Mouse (Mus musculus): Measurements from ENCODE around the gene Rhobtb1. TPM values are rescaled to one million over a fixed set of nuclear protein-coding genes. Genes with fewer than 3 reads are reported as not detected.

Gene Rhobtb1
- polyA plus RNA-seq, 1 experiment: 9.9 TPM

DNA sequence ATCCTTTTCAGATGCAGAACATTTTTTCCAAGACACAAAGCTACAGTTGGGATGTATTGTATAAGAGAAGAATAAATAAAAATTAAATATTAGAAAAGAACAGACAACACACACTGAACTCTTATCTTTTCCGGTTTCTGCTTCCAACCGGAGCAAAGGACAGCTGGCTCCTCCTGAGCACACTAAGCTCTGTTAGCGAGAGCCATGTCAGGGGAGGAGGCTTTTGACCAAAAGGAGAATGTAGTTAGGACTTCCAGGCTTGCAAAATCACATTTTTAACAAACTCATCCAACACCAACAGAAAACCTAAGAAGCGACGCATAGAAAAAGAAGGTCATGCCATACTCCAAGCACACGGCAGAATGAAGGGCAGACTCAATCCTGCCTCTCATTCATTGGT is 54.8 kb downstream of the Rhobtb1 start:
- DNase-seq: no peak
- 71% methylated on average over 6 of the region's 6 CpGs for WGBS
- no peaks in the 10 kb centered on the region; the same call in 1 of the 2 replicates for H3K4me1 ChIP-seq (ENCODE audit: control insufficient read depth, insufficient read depth, low read length)
- no peak overlapping the region for H3K4me3 ChIP-seq (replicated peaks; ENCODE audit: extremely low read depth, low read depth, low read length)
- TF ChIP-seq CTCF (IDR thresholded peaks at IDR 0.05; ENCODE audit: insufficient read depth, low read length) (no peak), POLR2A (IDR thresholded peaks at IDR 0.05; ENCODE audit: borderline replicate concordance, extremely low read depth, low read depth, low read length) (no peak)

DNA sequence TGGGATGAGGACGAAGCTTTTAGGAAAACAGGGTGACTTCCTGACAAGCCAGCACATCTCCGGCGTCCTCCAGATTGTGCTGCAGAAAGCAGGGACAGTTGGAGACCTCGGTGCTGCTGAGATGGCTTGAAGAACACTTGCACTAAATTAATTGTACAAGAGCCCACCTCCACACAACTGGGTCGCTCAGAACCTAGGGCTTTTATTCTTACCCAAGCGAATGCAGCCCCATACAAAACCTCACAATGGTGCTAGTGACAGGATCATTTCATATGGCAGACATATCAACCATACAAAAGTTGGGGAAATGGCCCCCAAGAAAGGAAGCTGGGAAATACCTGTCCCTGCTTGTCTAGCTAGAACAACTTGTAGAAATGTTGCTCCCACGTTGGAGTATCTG is 56.2 kb downstream of the Rhobtb1 start:
- Histone ChIP-seq H3K4me1 (ENCODE audit: control insufficient read depth, insufficient read depth, low read length) (peaks cover 4% of the 10 kb centered on the region; the same call in 1 of the 2 replicates), H3K4me3 (replicated peaks; ENCODE audit: extremely low read depth, low read depth, low read length) (no peak overlapping the region)
- WGBS: 76% methylated on average over 7 of the region's 7 CpGs
- no peak for DNase-seq
- TF ChIP-seq POLR2A (IDR thresholded peaks at IDR 0.05; ENCODE audit: borderline replicate concordance, extremely low read depth, low read depth, low read length) (no peak), CTCF (IDR thresholded peaks at IDR 0.05; ENCODE audit: insufficient read depth, low read length) (no peak)

DNA sequence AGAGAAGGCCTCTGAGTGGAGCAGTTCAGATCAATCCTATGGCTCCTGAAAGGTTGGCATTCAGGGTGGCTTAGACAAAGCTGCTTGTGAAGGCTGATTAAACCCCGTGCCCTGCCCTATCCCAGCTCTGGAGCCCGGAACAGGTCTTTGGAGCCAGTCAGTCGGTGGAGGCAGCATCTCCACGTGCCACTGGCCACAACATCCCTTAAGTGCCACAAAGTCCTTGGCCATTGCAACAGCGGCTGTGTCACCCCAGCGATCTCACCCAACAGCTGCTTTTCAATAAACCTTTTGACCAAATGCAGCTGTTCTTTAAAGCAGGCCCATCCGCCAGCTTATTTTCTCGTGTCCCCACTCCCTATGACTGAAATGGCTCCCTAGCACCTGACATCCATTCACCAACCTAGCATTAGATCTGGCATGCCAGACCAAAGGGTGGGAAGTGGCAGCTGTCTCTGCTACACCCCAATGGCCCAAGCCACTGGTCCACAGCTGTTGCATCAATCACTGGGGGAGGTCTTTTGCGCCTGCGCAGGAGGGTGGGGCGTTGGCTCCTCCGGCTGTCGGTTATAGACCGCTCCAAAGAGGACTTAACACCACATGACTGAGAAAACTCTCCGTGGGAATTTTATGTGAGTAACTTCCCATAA is 56.9 kb downstream of the Rhobtb1 start:
- Histone ChIP-seq H3K4me1 (ENCODE audit: control insufficient read depth, insufficient read depth, low read length) (peaks cover 4% of the 10 kb centered on the region; the same call in 1 of the 2 replicates), H3K4me3 (replicated peaks; ENCODE audit: extremely low read depth, low read depth, low read length) (no peak overlapping the region)
- DNase-seq: no peak
- WGBS: 82% methylated on average over 15 of the region's 15 CpGs
- TF ChIP-seq CTCF (IDR thresholded peaks at IDR 0.05; ENCODE audit: insufficient read depth, low read length) (no peak), POLR2A (IDR thresholded peaks at IDR 0.05; ENCODE audit: borderline replicate concordance, extremely low read depth, low read depth, low read length) (no peak)

DNA sequence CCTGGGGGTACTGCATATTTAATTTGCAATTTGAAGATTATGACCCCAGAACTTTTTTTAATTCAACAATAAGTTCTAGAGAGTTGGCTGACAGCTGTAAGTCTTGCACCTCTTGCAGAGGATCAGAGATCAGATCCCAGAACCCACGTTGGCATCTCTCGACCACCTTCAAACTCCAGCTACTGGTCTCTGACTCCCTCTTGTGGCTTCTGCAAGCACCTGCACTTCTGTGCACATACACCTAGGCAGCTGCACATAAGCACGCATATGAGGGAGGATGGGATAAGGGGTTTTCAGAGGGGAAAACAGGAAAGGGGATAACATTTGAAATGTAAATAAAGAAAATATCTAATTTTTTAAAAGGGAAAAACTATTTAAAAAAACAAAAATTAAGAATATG is 57.5 kb downstream of the Rhobtb1 start:
- Histone ChIP-seq H3K4me3 (replicated peaks; ENCODE audit: extremely low read depth, low read depth, low read length) (no peak overlapping the region), H3K4me1 (ENCODE audit: control insufficient read depth, insufficient read depth, low read length) (peaks cover 6% of the 10 kb centered on the region)
- WGBS: 89% methylated on average over 3 of the region's 3 CpGs
- TF ChIP-seq POLR2A (IDR thresholded peaks at IDR 0.05; ENCODE audit: borderline replicate concordance, extremely low read depth, low read depth, low read length) (no peak), CTCF (IDR thresholded peaks at IDR 0.05; ENCODE audit: insufficient read depth, low read length) (no peak)
- no peak for DNase-seq

DNA sequence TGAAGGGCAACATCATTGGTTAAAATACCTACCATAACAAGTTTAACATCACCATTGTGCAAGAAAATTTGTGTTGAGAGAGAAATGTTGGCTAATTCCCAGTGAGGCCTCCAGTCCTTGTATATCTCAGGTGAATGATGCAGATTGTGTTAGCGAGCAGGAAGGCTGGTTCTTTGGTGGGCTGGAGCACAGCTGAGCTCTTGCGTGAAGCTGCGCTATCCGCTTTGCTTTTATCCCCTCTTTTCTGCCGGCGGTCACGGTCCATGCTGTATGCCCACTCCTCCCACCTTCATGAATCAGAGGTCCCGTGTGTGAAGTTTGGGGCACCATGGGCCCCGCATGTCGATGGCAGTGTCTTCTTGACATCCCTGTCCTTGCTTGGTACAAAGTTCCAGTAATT is 58.8 kb downstream of the Rhobtb1 start:
- DNase-seq: no peak
- WGBS: 97% methylated on average over 10 of the region's 10 CpGs
- TF ChIP-seq CTCF (IDR thresholded peaks at IDR 0.05; ENCODE audit: insufficient read depth, low read length) (no peak), POLR2A (IDR thresholded peaks at IDR 0.05; ENCODE audit: borderline replicate concordance, extremely low read depth, low read depth, low read length) (no peak)
- Histone ChIP-seq H3K4me1 (ENCODE audit: control insufficient read depth, insufficient read depth, low read length) (peaks cover 10% of the 10 kb centered on the region), H3K4me3 (replicated peaks; ENCODE audit: extremely low read depth, low read depth, low read length) (no peak overlapping the region)

DNA sequence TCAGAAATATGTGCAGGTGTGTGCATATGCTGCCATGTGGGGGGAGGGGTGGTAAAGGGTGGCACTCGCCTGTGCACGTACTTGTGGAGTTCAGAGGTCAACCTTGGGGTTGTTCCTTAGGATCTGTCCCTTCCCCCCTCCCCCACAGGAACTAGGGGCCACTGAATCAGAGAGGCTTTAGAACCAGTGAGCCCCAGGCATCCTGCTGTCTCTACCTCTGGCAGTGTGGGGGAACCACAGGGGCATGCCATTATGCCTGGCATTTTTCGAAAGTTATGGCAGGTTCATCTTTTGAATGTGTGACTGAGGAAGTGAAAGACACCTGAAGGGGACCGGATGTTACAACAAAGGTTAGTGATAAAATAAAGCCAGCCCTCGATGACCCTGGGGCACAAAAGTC is 59.4 kb downstream of the Rhobtb1 start:
- peaks cover 10% of the 10 kb centered on the region for H3K4me1 ChIP-seq (ENCODE audit: control insufficient read depth, insufficient read depth, low read length)
- no peak for DNase-seq
- 78% methylated on average over 5 of the region's 5 CpGs for WGBS
- H3K4me3 ChIP-seq (replicated peaks; ENCODE audit: extremely low read depth, low read depth, low read length): no peak overlapping the region
- no peak for TF ChIP-seq CTCF (IDR thresholded peaks at IDR 0.05; ENCODE audit: insufficient read depth, low read length)
- no peak for TF ChIP-seq POLR2A (IDR thresholded peaks at IDR 0.05; ENCODE audit: borderline replicate concordance, extremely low read depth, low read depth, low read length)

DNA sequence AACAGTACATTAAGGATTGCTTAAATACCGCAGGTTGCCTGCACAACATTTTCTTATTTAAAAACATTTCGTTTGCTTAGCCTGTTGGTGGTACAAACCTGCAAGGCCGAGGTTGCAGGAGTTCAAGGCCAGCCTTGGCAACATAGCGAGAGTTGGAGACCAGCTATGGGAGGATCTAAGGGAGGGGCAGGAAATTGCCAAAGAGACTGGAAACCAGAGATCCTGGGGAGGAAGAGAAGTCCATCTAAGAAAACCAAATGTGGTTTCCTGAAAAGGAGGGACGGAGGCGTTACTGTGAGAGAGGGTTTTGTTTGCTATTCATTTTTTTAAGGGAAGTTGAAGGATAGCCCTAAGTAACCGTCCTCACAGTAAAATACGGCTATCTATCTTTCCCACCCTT is 60.3 kb downstream of the Rhobtb1 start:
- 38% methylated on average over 8 of the region's 8 CpGs for WGBS
- Histone ChIP-seq H3K4me3 (replicated peaks; ENCODE audit: extremely low read depth, low read depth, low read length) (peak overlapping the region; percentile 49), H3K4me1 (ENCODE audit: control insufficient read depth, insufficient read depth, low read length) (peaks cover 10% of the 10 kb centered on the region)
- TF ChIP-seq CTCF (IDR thresholded peaks at IDR 0.05; ENCODE audit: insufficient read depth, low read length) (no peak), POLR2A (IDR thresholded peaks at IDR 0.05; ENCODE audit: borderline replicate concordance, extremely low read depth, low read depth, low read length) (no peak)
- DNase-seq: no peak

DNA sequence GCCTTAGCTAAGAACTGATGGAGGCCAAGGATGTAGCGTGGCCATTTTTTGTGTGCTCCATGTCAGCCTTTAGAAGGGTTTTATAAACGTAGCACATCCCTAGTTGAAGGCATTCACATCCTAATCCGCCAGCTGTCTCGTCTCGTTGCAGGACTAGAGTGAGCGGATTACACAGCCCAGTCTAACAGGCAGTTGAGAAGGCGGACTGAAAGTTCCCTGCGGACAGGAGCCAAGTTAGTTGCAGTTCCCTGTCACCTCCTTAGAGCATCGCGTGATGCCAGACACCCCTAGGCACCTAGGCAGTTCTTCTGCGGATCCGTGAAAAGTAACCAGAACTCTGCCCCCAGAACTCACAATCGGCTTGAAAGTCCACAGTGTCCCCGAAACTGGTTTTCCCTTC is 60.7 kb downstream of the Rhobtb1 start:
- peaks cover 10% of the 10 kb centered on the region for H3K4me1 ChIP-seq (ENCODE audit: control insufficient read depth, insufficient read depth, low read length)
- H3K4me3 ChIP-seq (replicated peaks; ENCODE audit: extremely low read depth, low read depth, low read length): peak overlapping the region; percentile 49
- peak; percentile 34 for DNase-seq
- TF ChIP-seq CTCF (IDR thresholded peaks at IDR 0.05; ENCODE audit: insufficient read depth, low read length) (no peak), POLR2A (IDR thresholded peaks at IDR 0.05; ENCODE audit: borderline replicate concordance, extremely low read depth, low read depth, low read length) (no peak)
- WGBS: 6% methylated on average over 14 of the region's 14 CpGs

DNA sequence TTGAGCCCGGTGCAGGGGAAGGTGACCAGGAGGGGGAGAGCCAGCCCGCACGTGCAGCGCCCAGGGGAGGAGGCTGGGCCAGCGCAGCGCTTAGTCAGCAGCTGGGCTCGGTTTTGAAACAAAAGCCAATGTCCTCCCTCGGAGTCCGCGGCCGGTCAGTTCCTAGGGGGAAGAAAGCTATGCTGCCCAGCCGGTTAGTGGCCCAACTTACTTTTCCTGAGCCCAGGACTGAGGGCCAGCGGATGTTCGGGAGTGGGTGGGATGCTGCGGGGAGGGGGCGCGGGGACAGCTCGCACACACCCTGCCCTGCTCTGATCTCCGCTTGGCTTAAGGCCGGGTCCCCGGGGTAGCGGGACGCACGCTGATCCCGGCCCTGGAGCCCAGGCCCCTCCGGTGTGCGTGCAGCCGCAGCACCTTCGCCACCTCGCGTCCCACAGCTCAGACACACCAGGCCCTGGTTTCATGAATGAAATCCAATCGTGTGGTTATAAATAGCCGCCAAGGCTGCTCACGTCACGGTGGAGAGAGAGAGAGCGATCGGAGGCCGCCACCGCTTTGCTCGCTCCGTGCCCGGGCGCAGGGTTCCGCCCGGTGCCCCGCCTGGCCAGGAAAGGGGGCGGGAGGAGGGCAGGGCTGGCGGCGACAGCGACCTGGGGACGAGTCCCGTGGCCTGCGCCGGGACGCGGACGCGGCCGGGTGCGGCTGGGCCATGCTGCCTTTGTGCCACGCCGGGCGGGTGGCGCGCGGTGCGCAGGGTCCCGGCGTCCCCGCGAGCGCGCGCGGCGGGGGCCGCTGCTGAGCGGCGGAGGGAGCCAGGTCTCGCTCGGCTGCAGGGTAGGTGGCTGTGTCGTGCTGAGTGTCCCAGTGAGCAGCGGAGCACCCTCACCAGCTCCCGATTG is 61.6 kb downstream of the Rhobtb1 start, which contains the start of gene A930033H14Rik:
Gene A930033H14Rik (minus strand): TSS at position 557 of the 899 bp plus-strand sequence.
- under 1% methylated on average over 81 of the region's 84 CpGs for WGBS
- TF ChIP-seq CTCF (IDR thresholded peaks at IDR 0.05; ENCODE audit: insufficient read depth, low read length) (no peak), POLR2A (IDR thresholded peaks at IDR 0.05; ENCODE audit: borderline replicate concordance, extremely low read depth, low read depth, low read length) (peak; percentile 59; the same call in 1 of the 2 replicates)
- peak; percentile 79 for DNase-seq
- H3K4me1 ChIP-seq (ENCODE audit: control insufficient read depth, insufficient read depth, low read length): peaks cover 10% of the 10 kb centered on the region
- peak within 1 kb of the TSS; percentile 76 for H3K4me3 ChIP-seq (replicated peaks; ENCODE audit: extremely low read depth, low read depth, low read length)
